Mouse (Mus musculus) NIH3T3 (cell line): ENCODE data around the gene Vmn1r112.
"Not testable (repeated sequence)": the region's sequence is repeated elsewhere in the genome, so short reads cannot be mapped to it uniquely, and the experiment has no call there.

ENCODE experiments used
- DNase-seq: peaks from one replicate; pipeline ENCODE4 v3.0.0-alpha.2; 2012; ENCODE audit warnings: low read depth

The Vmn1r112 gene

DNA sequence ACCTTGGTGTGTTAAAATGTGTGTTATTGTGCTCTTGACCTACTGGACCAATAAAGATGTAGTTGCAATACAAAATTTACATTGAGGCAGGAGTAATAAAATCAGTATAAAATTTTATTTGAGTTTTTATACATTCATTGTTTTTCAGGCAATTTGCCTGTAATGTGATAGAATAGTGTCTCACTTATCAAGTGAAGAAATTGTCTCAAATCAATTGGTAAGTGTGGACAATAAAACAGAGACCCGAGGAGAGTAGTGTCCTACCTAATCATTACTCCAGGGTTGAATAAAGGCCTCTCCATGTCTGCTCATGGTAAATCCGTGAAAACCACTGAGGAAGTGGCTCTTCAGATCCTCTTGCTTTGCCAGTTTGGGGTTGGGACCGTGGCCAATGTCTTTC is at the start of gene Vmn1r112:
TSS of gene Vmn1r112 (plus strand) at position 301 of the 400 bp plus-strand sequence.
- not testable (repeated sequence) for DNase-seq

DNA sequence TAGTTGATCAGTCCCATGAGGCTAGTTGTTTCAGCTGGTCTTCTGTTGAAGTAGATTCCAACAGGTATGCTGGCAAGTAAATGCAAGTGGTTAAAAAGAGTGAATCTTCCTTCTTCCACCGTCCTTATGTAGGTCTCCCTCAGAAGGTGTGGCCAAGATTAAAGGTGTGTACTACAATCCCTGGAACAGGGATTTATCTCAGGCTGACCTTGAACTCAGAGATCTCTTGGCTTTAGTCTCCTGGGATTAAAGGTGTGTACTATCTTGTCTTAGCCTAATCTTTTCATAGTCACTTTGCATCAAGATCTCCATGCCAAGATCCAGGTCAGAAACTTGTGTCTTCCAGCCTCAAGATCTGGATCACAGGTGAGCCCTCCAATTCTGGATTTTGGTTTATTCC is 40.5 kb upstream of the Vmn1r112 start, which contains the start of gene Gm10668:
TSS of gene Gm10668 (minus strand) at position 101 of the 400 bp plus-strand sequence.
- DNase-seq, result not testable (repeated sequence)

DNA sequence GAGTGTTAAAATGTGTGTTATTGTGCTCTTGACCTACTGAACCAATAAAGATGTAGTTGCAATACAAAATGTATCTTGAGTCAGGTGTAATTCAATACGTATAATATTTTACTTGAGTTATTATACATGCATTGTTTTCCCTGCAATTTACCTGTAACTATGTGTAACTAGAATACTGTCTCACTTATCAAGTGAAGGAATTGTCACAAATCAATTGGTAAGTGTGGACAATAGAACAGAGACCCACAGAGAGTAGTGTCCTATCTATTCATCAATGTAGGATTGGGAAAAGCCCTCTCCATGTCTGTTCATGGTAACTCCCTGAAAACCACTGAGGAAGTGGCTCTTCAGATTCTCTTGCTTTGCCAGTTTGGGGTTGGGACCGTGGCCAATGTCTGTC is 16.0 kb downstream of the Vmn1r112 start, which contains the start of gene Vmn1r113:
TSS of gene Vmn1r113 (plus strand) at position 301 of the 400 bp plus-strand sequence.
- not testable (repeated sequence) for DNase-seq

DNA sequence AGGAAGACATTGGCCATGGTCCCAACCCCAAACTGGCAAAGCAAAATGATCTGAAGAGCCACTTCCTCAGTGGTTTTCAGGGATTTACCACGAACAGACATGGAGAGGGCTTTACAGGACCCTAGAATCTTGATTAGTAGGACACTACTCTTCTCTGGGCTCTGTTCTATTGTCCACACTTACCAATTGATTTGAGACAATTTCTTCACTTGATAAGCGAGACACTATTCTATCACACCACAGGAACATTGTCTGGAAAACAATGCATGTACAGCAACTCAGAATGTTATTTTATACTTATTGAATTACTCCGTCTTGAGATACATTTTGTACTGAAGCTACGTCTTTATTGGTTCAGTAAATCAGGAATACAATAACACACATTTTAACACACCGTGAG is 41.1 kb downstream of the Vmn1r112 start, which contains the start of gene Vmn1r114:
TSS of gene Vmn1r114 (minus strand) at position 101 of the 400 bp plus-strand sequence.
- DNase-seq, result not testable (repeated sequence)
